Mouse (Mus musculus) frontal cortex, adult (tissue): ENCODE measurements around the gene Hexim2.

ENCODE experiments used
- ATAC-seq: cut with Nextera tagmentation; 2 replicates; pipeline ENCODE4 v1.9.2; 2017; ENCODE audit warnings: mild to moderate bottlenecking, moderate library complexity, mixed read lengths; ENCODE audit not compliant: low TSS enrichment

The Hexim2 gene

DNA sequence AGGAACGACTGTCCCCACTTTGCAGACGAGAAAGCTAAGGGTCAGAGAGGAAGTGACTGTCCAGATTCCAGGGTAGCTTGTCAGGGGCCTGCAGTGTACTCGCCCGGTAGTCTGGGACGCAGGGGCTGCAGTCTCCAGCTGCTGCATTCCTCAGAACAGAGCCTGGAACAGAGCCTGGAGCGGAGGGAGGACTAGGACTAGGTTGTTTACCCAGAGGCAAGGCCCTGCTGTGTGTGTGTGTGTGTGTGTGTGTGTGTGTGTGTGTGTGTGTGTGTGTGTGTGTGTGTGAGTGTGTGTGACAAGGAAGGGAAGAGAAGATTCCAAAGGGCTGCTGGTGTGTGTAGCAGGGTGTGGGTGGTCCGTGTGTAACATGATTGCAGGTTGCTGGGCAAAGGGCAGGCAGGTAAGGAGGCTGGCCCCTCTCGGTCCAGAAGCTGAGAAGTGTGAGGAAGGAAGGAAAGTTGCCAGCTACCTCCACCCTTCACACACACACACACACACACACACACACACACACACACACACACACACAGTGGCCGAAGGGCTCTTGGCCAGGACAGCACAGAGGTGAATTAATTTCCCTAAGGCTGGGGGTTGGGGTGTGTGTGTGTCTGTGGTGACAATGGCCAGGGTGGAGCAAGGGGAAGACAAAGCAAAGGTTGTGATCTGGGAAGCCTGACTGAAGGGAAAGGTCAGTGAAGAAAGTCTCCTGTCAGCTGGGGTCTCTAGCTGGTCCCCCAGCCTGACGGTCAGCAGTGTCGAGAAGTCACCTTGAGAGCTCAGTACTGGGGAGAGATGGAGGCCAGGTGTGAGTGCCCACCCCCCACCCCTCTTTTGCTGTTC lies 9.1 kb downstream of the Hexim2 start:
- ATAC-seq, result no peak

DNA sequence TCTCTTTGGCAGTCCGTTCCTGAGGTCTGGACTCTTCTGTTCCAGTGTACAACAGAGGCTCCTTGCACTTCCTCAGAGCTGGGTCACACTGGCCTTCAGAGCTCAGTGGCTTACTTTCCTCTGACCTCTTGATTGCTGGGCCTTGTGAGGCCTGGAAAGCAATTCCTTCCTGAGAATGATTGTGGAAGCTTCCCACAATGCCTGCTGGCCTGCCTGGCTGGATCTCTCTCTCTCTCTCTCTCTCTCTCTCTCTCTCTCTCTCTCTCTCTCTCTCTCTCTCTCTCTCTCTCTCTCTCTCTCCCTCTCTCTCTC lies 9.7 kb downstream of the Hexim2 start:
- no peak for ATAC-seq

DNA sequence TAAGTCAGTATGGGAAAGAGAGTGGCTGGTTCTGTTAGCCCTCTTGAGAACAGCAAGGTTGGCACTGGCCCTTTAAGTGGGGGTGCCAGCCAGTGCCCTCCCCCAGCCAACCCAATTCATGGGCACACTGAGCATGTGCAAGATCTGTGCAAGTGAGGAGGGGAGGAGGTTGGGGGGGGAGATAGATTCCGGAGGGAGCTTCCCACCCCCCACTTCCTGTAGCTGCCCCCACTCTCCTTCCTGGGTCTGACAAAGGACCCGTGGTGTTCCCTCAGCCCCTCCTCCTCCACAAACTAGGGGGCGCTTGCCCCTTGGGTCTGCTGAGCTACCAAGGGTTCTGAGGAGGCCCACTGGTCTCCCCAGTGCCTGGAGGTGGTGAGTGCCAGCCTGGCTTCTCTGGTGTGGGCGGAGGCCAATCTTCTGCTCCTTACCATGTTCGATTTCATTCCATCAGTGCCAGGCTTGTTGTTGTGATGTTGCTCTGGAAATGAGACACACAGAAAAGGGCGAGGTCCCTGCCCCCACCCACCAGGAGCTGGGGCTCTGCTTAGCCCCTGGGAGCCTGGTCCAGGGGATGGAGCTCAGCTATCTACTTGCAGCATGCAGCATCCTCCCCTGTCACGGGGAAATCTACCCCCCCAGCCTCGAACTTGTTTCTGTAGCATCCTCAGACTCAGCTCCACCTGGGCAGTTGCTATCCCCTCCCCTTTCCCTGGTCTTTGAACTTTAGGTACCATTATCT lies 10.4 kb downstream of the Hexim2 start:
- peak; percentile 89 for ATAC-seq

DNA sequence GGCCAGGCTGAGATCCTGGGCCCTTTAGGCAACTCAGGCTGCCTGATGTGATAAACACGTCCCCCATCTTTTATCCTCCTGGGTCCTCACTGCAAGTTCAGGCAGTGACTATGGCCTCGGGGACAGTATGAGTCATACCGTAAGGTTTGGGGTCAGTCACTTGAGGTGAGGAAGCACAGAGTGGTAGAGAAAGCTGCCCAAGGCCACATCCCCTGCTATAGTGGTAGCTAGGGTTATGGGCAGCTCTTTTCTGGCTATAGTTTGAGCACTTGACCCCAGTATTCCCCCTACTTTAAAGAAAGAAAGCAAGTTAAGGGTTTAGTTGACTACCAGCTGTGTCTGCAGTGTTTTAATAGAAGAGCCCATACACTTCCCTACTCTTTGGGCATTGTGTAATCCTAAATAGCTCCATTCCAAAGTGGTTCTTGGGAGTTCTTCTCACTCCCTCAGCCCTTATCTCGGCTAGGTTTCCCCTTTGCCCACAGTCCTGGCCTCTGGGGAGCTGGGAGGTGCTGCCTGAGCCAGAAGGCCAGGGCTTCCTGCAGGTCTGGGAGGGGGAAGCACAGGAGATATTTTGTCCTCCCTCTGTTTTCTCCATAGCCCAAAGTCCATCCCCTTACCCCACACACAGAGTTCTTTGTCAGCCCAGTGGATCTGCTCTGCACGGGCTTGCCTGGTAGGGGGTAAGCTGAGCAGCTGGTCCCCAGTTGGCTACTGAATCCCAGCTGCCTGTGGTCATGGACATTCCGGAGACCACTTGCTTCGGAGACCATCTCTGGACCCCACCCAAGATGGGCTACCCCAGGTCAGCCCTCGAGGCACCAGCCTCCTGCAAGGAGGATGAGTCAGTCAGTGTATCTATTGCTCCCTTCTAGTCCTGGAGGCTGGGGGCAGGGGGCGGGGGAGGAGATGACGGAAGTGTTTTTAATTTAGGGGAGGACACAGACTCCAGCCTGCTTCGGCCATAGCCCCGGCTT lies 12.4 kb downstream of the Hexim2 start:
- ATAC-seq, result no peak

DNA sequence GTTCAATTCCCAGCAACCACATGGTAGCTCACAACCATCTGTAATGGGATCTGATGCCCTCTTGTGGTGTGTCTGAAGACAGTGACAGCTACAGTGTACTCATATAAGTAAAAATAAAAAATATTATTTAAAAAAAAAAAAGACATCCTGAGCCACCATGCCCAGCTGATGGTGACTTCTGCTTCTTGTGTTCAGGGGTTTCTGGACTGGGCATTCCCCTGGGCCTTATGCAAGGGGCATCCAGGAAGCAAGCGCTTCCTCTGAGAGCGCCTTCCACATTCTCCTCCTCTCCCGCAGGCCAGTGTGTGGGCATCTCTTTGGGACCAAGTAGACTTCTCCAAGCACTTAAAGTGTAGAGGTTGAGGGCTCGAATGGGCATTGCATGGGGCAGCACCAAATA lies 14.2 kb downstream of the Hexim2 start:
- no peak for ATAC-seq

DNA sequence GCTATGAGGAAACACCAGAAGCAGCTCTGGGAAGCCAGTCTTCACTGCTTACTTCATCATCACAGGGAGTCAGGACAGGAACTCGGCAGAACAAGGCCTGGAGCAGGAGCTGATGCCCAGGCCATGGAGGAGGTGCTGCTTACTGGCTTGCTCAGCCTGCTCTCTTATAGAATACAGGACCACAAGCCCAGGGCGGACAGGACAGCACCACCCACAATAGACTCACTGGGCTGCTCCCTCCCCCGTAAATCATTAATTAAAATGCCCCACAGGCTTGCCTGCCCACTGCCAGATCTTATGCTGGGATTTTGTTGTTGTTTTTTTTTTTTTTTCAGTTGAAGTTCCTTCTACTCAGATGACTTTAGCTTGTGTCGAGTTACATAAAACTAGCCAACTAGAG lies 15.5 kb downstream of the Hexim2 start:
- ATAC-seq, result no peak

DNA sequence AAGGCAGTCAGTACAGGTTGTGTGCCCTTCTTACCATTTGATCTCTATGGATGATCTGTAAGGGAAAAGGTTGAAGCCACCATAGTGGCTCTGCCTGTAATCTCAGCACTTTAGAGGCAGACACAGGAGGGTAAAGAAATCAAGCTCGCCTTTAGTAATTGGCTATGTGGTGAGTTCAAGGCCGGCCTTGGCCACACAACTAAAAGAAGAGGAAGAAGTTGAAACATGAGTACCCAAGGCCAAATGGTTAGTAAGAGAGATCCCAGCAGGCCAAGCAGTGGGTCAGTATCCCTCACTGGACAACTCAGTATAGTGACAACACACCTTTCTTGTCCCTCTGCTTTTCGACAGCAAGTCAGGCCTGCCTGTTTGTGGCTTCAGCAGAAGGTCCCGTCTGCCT lies 17.5 kb downstream of the Hexim2 start:
- no peak for ATAC-seq

DNA sequence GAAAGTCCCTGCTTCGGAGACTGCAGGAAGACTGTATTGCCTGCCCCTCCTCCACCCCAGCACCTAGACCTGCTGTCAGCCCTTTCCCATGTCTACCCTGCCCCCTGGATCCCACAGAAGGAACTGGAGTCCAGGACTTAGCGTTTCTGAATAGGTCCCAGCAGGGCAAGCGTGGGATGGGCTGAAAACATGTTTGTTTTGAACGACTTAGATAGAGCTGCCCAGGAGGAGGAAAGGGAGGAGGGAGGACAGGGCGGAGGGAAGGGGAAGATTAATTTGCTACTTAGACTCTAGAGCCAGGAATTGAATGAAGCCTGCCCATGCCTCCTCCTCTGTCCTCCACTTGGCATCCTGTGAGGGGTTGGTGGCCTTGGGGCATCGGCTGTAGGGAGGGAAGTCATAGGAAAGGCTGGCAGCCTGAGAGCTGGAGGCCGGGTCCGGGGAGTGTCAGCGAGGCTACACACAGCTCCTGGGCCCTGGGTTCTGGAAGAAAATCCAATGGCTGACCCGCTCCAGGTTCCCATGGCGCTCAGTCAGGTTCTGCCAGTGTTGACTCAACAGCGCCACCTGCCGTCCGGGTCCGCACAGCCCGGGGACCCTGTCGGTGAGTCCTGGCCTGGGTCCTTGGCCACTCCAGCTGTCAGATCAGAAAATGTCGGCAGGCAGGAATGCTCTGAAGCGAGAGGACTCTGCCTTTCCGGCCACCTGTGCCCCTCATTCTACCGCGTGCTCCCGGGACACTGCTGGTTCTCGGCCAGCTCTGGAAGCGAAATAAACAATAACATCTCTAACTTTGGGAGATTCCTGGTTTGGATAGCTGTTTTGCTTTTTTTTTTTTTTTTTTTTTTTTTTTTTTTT lies 26.6 kb downstream of the Hexim2 start:
- ATAC-seq, result peak; percentile 94

DNA sequence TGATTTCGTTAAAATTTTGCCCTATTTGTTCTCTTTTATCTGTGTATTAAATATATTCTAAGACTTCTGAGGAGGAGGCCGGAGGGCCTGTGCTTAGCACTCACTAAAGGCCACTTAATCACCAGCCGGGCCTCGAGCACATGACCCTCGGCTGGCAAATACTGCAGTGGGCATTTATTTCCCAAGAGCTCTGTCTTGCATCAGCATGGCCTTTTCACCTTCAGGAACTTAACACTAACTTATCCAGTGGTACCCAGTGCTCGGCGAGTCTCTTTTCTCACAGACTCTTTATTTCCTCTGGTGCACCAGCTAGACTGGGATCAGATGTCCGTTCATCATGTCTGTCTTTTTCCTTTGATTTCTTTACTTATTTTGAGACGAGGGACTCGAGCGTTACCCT lies 28.5 kb downstream of the Hexim2 start:
- ATAC-seq, result no peak

DNA sequence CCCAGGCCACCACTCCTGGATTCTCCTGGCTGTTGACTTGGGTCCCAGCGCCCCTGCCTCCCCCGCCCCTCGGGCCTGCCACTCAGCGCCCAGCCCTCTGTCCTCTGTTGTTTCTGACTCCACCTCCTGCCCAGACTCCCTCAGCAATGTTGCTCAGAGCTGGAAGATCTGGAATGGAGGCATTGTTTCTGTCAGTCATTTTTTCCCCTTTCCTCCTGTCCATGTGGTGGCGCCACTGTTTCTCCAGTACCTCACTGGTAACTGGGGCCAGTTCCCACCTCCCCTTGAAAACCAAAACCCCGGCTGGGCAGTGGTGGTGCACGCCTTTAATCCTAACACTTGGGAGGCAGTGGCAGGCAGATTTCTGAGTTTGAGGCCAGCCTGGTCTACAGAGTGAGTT lies 29.2 kb downstream of the Hexim2 start:
- no peak for ATAC-seq

DNA sequence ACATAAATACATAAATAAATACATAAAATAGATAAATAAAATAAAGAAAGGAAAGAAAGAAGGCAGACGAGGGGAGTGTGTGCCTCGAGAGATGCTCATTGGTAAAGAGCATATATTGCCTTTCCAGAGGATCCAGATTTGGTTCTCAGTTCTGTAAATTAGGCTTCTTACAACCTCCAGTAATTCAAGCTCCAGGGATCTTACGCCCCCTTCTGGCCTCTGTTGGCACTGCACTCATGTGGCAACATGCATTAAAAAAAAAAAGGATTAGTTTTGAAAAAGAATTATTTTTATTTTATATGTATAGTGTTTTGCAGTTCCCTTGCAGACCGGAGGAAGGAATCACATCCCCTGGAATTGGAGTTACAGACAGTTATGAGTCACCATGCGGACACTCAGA lies 29.9 kb downstream of the Hexim2 start:
- ATAC-seq, result no peak

DNA sequence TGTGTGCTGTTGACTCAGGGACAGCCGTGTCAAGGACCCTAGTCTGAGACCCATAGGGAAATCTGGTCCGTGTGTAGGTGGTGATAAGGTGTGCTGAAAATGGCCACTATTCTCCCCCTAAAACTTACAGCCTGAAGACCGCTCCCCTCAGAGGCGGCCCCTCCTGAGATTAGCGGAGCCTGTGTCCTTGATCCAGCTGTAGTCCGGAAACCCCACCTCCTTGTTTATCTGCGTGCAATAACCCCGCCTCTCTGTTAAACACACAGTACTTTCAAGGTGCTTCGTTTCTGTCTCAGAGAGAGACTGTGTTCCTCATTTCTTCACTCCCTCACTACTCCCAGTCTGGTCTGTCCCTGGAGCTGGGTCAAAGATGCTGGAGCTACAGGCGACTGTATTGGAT lies 32.2 kb downstream of the Hexim2 start:
- ATAC-seq, result no peak

DNA sequence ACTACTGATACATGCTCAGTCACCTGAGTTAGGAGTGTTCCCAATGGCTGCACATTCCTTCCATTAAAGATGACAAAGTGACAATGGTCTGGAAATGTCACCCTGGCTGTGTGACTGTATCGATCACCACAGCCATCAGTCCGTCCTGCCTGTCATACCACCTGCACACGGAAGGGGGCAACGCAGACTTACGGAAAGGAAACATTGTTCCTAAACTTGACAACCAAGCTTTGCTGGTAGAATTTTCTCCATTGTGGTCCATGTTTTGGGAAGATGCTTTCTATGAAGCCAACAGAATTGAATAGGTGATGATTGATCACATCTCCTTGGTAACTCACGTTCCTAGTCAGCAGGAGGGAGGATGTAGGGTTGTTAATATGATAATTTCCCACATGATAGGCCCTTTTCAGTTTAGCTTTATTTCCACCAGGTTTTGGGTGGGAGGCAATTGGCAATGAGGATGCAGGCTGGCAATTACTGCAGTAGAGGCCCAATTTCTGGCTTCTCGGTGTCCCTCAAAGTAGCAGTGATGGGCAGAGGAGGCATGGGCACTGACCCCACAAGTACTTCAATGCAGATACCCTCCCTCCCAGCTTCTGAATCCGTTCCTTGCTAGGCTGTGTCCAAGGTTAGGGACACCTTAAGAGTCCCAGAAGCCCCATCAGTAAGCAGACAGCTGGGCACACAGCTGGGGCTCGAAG lies 36.6 kb downstream of the Hexim2 start:
- peak; percentile 58 for ATAC-seq

DNA sequence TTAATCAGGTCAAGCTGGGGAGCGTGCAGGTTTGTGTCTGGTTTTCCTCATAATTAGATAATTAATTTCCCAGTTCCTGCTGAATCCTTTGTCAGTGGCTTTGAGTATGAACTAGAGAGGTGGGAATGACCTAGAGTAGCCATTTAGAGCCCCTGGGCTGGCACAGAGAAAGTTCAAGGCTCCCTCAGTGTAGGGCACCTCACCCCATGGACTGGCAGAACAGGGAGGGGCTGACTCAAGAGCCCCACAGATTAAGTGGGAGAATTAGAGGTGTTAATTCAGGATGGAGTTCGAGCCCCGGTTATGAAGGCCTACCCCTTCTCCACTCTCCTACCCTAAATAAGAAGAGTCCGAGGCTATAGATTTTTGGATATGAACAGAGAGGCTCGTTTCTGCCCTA lies 37.4 kb downstream of the Hexim2 start:
- ATAC-seq, result no peak

DNA sequence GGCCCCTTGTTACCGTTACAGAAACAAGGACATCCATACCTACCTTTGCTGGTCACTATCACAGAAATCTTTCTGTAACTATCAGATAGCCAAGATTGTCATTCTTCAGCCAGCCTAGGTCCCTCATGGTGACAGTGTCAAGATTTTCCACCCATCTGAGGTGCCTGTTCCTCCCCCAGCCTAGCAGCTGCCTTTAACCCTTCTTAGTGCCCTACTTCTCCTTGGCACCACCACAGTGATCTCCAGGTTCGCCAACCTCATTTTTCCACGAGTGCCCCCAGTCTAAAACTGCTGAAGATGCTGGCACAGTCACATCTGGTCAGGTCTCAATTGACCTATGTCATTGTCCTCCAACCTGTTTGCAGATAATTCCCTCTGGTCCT lies 37.9 kb downstream of the Hexim2 start:
- no peak for ATAC-seq

DNA sequence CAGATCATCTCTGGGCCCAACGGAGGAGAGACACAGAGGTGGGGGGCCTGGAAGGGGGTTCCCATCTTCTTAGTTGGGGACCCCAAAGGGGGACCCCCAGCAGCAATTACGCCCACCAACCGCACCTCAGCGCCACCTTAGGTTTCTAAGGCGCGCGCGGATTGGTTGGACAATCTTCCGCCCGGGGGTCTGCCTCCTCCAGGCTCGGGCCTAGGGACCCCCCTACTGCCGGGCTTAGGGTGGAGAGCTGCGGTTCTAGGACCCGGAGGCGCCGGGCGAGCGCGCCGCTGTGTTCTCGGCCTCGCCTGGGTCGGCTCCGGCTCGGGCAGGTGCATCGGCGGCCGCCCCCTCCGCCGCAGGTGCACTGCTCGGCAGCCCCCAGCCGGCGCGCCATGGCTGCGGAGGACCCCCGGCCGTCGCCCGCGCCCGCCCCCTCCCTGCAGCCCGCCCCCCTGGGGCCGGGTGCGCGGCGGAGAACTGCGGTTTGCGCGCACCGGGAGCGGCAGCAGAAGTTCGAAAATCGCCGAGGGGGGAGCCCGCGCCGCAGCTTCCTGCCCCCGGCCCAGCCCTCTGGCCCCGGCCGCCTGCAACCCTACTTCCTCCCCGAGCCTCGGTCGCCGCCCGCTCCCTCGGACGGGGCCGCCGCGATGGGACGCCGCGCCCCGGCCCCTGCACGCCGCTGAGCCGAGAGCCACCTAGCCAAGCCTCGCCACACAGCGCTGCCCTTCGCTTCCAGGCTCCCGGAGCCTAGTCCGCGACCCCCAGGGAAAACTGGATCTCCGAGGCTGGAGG lies 38.5 kb downstream of the Hexim2 start, which contains the start of gene Fmnl1:
Gene Fmnl1 (plus strand): TSS at position 614 of the 792 bp plus-strand sequence.
- ATAC-seq, result no peak

DNA sequence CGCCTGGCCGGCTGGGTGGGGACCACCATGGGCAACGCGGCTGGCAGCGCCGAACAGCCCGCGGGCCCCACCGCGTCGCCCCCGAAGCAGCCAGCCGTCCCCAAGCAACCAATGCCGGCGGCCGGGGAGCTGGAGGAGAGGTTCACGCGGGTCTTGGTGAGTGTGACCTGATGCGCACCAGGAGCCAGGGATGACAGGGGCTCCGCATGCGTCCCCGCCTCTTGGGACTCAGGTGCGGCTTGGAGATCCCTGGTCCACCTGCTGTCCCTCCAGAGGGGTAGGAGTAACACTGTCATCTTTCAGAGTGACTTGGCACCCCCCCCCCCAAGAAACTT lies 39.0 kb downstream of the Hexim2 start:
- no peak for ATAC-seq

DNA sequence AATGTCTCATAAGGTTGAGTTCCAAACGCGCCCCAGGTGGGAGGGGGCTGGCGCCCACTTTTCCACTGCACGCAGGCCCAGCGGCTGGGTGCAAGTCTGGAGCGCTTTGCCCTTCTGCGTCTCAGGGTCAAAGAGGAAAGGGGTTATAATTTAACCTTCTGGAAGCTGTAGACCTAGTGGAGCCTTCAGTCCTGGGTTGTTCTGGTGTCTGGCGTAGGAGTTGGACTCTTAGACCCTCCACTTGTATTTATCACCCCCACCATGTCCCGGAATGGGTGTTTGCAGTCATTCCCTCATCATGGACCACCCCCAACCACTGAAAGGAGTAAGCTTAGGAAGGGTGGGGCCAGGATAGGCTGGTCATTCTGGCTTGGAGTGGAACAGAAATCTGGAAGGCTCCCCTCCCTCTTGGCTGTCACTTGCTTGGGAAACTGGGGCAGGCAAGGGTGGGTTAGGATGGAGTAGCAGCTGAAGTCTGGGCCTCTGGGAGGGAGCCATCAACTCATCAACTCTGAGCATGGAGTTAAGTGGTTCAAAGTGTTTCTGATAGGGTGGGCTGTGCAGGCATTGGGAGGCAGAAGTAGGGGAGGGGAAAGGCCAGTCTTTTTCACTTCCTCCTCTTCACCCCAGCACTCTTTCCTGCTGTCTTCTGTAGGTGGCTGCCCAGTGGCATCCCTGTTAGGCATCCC lies 39.6 kb downstream of the Hexim2 start:
- no peak; the same call in 1 of the 2 replicates for ATAC-seq

DNA sequence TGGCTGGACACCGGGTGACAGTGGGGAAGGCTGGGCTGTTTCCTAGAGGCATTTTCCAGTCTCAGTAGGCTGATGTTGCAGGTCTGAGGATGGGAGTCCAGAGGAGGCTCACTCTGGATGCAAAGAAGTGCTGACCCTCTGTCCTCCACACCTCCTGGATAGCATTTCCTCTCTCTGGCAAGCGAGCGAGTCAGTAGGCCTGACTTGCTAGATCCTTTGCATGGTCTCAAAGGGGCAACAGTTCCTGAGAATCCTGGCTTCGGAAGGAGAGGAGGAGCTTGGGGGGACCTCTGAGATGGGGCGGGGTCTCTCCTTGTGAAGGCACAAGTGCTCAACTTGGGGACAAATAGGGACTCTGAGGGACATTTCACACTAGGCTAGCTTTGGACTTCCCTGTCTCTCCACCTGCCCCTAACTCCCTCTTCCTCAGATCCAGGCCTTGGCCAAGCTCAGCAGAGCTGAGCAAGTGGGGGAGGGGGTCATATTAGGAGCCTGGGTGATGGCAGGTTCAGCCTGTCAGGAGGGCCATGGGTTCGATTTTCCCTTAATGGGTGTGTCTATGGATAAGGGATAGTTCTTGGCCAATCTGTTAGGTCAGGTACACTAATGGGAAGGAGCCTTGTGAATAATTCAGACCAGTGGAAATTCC lies 40.3 kb downstream of the Hexim2 start:
- no peak for ATAC-seq
